ENCODE assay signal across 7 mouse cellular contexts in genomic region chr16:32114968-32115695, GRCm38 (mm10). TPM values are rescaled to one million over a fixed set of nuclear protein-coding genes. Genes with fewer than 3 reads are reported as not detected.
DNase-seq lines count a peak whose midpoint lies in the region; ATAC-seq and TF ChIP-seq lines count a peak whose summit lies in the region.

No protein-coding gene starts in this region.

- H3K4me2 ChIP-seq in hindbrain, postnatal 0 days (ENCODE audit: low read depth, low read length) = 0 out of 2 replicates have a peak overlapping the region, but pooled peaks have one; percentile 1

- no peak for ATAC-seq in hindbrain, postnatal 0 days
- ATAC-seq in megakaryocyte, adult 5-6 weeks (ENCODE audit: poor library complexity, severe bottlenecking) = peak; percentile 49

- no peaks in the 10 kb centered on the region for H3K4me1 ChIP-seq in hindbrain, postnatal 0 days (ENCODE audit: insufficient read depth, low read length)

- no peak overlapping the region for H3K9ac ChIP-seq in hindbrain, postnatal 0 days (replicated peaks; ENCODE audit: low read length)

- intact Hi-C loops in left cerebral cortex, adult 2 months (cut with DNase I) = loop anchor here (2.0 to 5.0 kb wide), 4 partner anchors 87 to 384 kb away; partner anchors contain the start of genes Fbxo45, Rnf168 and Wdr53

- peak; percentile 83 for DNase-seq in ZHBTc4 (ENCODE audit: low read depth, low spot score)
- peak; percentile 71 for DNase-seq in cerebellum, adult 9-11 months
- peak; percentile 79 for DNase-seq in gastrocnemius, adult 18-20 months (ENCODE audit: low spot score)
- DNase-seq in hindbrain, postnatal 0 days (ENCODE audit: low spot score) = peak; percentile 79
- peak; percentile 77 to 90 for DNase-seq in left cerebral cortex, adult 2 months (ENCODE audit: extremely low spot score in 1 of 2, low spot score in 2 of 2)
- peak; percentile 75 for DNase-seq in spleen, adult 12 weeks (ENCODE audit: low spot score)

- no peaks in the 10 kb centered on the region for H3K36me3 ChIP-seq in hindbrain, postnatal 0 days (ENCODE audit: insufficient read depth, low read length)

- no peaks in the 10 kb centered on the region for H3K9me3 ChIP-seq in hindbrain, postnatal 0 days (ENCODE audit: low read length)

- no peak overlapping the region for H3K4me3 ChIP-seq in hindbrain, postnatal 0 days (ENCODE audit: low read length)
- H3K4me3 ChIP-seq in left cerebral cortex, adult 2 months = no peak overlapping the region

- no peaks in the 10 kb centered on the region for H3K27me3 ChIP-seq in hindbrain, postnatal 0 days (ENCODE audit: insufficient read depth, low read length)

- no peak overlapping the region for H3K27ac ChIP-seq in hindbrain, postnatal 0 days
- H3K27ac ChIP-seq in left cerebral cortex, adult 2 months = no peak overlapping the region

- TF ChIP-seq CTCF in hindbrain, postnatal 0 days (IDR thresholded peaks at IDR 0.05; ENCODE audit: low read depth) = peak; percentile 94
- TF ChIP-seq CTCF in left cerebral cortex, adult 2 months (IDR thresholded peaks at IDR 0.05) = peak; percentile 99

- 17% methylated on average over 15 of the region's 15 CpGs for WGBS in hindbrain, postnatal 0 days

RNA-seq across cellular contexts. Expression of gene Cep19, which starts 15.5 kb away (rescaled TPM):
- 10 to 100 TPM in 1 of 2 experiments, 1 to 10 TPM in 1; 9.3 to 10.9 TPM for total RNA-seq in gastrocnemius, adult 18-20 months (2021)
- total RNA-seq in hindbrain, postnatal 0 days (2014; rRNA removed) = 20.1 and 28.2 TPM in 2 replicates
- polyA plus RNA-seq in hindbrain, postnatal 0 days (2015; fragmentation: Nextera tagmentation; extraction: Ambion mirVana) = 55.0 and 56.0 TPM in 2 replicates
- 10 to 100 TPM; 65.2 to 67.7 TPM for total RNA-seq in left cerebral cortex, adult 2 months (2021)
- 24.0 and 27.4 TPM in 2 replicates for total RNA-seq in megakaryocyte, adult 5-6 weeks (2015)
- 36.6 and 44.3 TPM in 2 replicates for total RNA-seq in megakaryocyte, adult 5-6 weeks (2017)

RNA-seq across cellular contexts. Expression of gene Pigx, which starts 15.6 kb away (rescaled TPM):
- 10 to 100 TPM; 10.5 to 12.7 TPM for total RNA-seq in gastrocnemius, adult 18-20 months (2021)
- 46.5 and 47.3 TPM in 2 replicates for total RNA-seq in hindbrain, postnatal 0 days (2014; rRNA removed)
- polyA plus RNA-seq in hindbrain, postnatal 0 days (2015; fragmentation: Nextera tagmentation; extraction: Ambion mirVana) = 86.7 and 93.3 TPM in 2 replicates
- 10 to 100 TPM; 20.9 to 24.1 TPM for total RNA-seq in left cerebral cortex, adult 2 months (2021)
- total RNA-seq in megakaryocyte, adult 5-6 weeks (2015) = 84.8 and 109 TPM in 2 replicates
- 33.2 and 38.3 TPM in 2 replicates for total RNA-seq in megakaryocyte, adult 5-6 weeks (2017)

RNA-seq across cellular contexts. Expression of gene Pak2, which starts 36.0 kb away (rescaled TPM):
- total RNA-seq in gastrocnemius, adult 18-20 months (2021) = 10 to 100 TPM; 12.3 to 15.7 TPM
- total RNA-seq in hindbrain, postnatal 0 days (2014; rRNA removed) = 21.7 and 22.5 TPM in 2 replicates
- 21.8 TPM in 2 replicates for polyA plus RNA-seq in hindbrain, postnatal 0 days (2015; fragmentation: Nextera tagmentation; extraction: Ambion mirVana)
- 10 to 100 TPM; 25.9 to 26.9 TPM for total RNA-seq in left cerebral cortex, adult 2 months (2021)
- total RNA-seq in megakaryocyte, adult 5-6 weeks (2015) = 78.8 and 81.9 TPM in 2 replicates
- 78.5 and 88.8 TPM in 2 replicates for total RNA-seq in megakaryocyte, adult 5-6 weeks (2017)

RNA-seq across cellular contexts. Expression of gene Nrros, which starts 50.3 kb away (rescaled TPM):
- 1 to 10 TPM; 1.3 to 2.1 TPM for total RNA-seq in gastrocnemius, adult 18-20 months (2021)
- total RNA-seq in hindbrain, postnatal 0 days (2014; rRNA removed) = 8.7 and 17.3 TPM in 2 replicates
- polyA plus RNA-seq in hindbrain, postnatal 0 days (2015; fragmentation: Nextera tagmentation; extraction: Ambion mirVana) = 5.4 and 6.7 TPM in 2 replicates
- total RNA-seq in left cerebral cortex, adult 2 months (2021) = 1 to 10 TPM; 8.7 to 9.1 TPM
- total RNA-seq in megakaryocyte, adult 5-6 weeks (2015) = 194 and 211 TPM in 2 replicates
- 134 and 165 TPM in 2 replicates for total RNA-seq in megakaryocyte, adult 5-6 weeks (2017)
